Mouse (Mus musculus): ENCODE results near the gene Ms4a4d.
"Not testable (repeated sequence)": the region's sequence is repeated elsewhere in the genome, so short reads cannot be mapped to it uniquely, and the experiment has no call there.

- not testable (repeated sequence) for TF ChIP-seq CTCF (conservative IDR thresholded peaks at IDR 0.05; ENCODE audit: insufficient read depth, insufficient read length, low read depth, low read length); POLR2A (IDR thresholded peaks at IDR 0.05; ENCODE audit: low read depth, low read length)
Observed at GRCm38 (mm10) chr19:11517373-11517772, 19.2 kb upstream of the Ms4a4d start.
